Mouse (Mus musculus) kidney, postnatal 0 days (tissue): Measurements from ENCODE around the gene Tex22. TPM values are rescaled to one million over a fixed set of nuclear protein-coding genes. Genes with fewer than 3 reads are reported as not detected.

Source experiments
- ATAC-seq: fragments of 200-750 bp; cut with Nextera tagmentation; replicated peaks from 2 replicates; pipeline ENCODE4 v1.8.0; 2017; ENCODE audit warnings: low read depth, moderate number of reproducible peaks, moderate TSS enrichment, moderate library complexity; ENCODE audit not compliant: low FRiP score
- DNase-seq: peaks from one replicate; pipeline ENCODE4 v3.0.0-alpha.2; 2016; ENCODE audit warnings: low spot score
- H3K27ac ChIP-seq: fragments of 300-500 bp; sonication (generic); 2 replicates; pipeline ENCODE4 v1.5.1; 2014; ENCODE audit warnings: mild to moderate bottlenecking
- H3K27me3 ChIP-seq: fragments of 300-500 bp; sonication (generic); 2 replicates; pipeline ENCODE4 v1.6.1; 2014; ENCODE audit warnings: low read length, mixed read lengths; ENCODE audit not compliant: insufficient read depth
- H3K36me3 ChIP-seq: fragments of 300-500 bp; sonication (generic); 2 replicates; pipeline ENCODE4 v1.6.1; 2014; ENCODE audit warnings: low read length, mixed read lengths; ENCODE audit not compliant: insufficient read depth
- H3K4me1 ChIP-seq: fragments of 300-500 bp; sonication (generic); replicated peaks from 2 replicates; pipeline ENCODE4 v1.6.1; 2014; ENCODE audit warnings: antibody characterized with exemption, low read length, mixed read lengths; ENCODE audit not compliant: insufficient read depth
- H3K4me2 ChIP-seq: fragments of 300-500 bp; sonication (generic); 2 replicates; pipeline ENCODE4 v1.6.1; 2014; ENCODE audit warnings: mild to moderate bottlenecking, low read length, moderate library complexity, mixed read lengths
- H3K4me3 ChIP-seq: fragments of 300-500 bp; sonication (generic); replicated peaks from 2 replicates; pipeline ENCODE4 v1.5.1; 2014; ENCODE audit warnings: low read depth, low read length
- H3K9ac ChIP-seq: fragments of 300-500 bp; sonication (generic); 2 replicates; pipeline ENCODE4 v1.6.1; 2014; ENCODE audit warnings: low read depth, low read length
- H3K9me3 ChIP-seq: fragments of 300-500 bp; sonication (generic); replicated peaks from 2 replicates; pipeline ENCODE4 v1.6.1; 2016; ENCODE audit warnings: low read length, inconsistent platforms, mixed read lengths
- CTCF ChIP-seq: IDR thresholded peaks from 2 replicates; pipeline ENCODE4 v1.5.1; 2016; ENCODE audit warnings: antibody characterized with exemption, low read depth, mild to moderate bottlenecking, moderate library complexity
- WGBS: fragments of 180-500 bp; shearing (Covaris S2); extraction: QIAGEN DNeasy Blood & Tissue Kit; methylation state at CpG from one replicate; pipeline ENCODE4 v1.1.7; 2014; 5-methylcytosine and 5-hydroxymethylcytosine counted together
- polyA plus RNA-seq: library from polyadenylated mRNA; unstranded; fragments of >200 nt; fragmentation: Nextera tagmentation; extraction: Ambion mirVana; gene quantifications from 2 replicates; pipeline ENCODE4 v1.2.1, GENCODE M21; 2015

The Tex22 gene
- polyA plus RNA-seq, 1 experiment from 2014 or later = not detected

DNA sequence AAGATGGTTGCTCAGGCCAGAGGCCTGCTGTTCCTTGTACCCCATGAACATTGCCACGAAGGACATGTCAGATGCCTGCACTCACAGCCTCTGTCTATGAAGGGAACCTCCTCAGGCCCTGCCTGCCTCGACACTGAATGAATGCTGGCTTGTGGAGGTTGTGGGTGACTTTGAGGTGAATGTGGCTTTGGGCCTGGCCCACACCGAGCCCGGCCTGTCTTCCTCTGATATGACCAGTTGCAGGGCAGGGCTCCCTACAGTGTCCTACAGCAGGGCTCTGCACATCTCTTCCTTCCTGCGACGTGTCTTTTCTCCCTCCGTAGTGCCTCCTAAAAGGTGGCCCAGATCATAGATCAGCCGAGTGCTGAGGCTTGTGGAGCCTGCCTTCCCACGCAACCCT lies 43.3 kb upstream of the Tex22 start:
- DNase-seq = no peak
- Histone ChIP-seq H3K36me3 (no peaks in the 10 kb centered on the region), H3K4me3 (no peak overlapping the region), H3K4me2 (no peak overlapping the region), H3K4me1 (peaks cover 24% of the 10 kb centered on the region; the same call in 1 of the 2 replicates), H3K27me3 (no peaks in the 10 kb centered on the region), H3K27ac (no peak overlapping the region), H3K9ac (no peak overlapping the region), H3K9me3 (no peaks in the 10 kb centered on the region)
- no peak for ATAC-seq
- WGBS = 87% methylated on average over 9 of the region's 9 CpGs
- no peak for TF ChIP-seq CTCF

GRCm38 (mm10) chr12:113031441-113031840 lies 42.9 kb upstream of the Tex22 start:
- H3K4me1 ChIP-seq = peaks cover 24% of the 10 kb centered on the region; the same call in 1 of the 2 replicates
- H3K4me2 ChIP-seq = no peak overlapping the region
- H3K9ac ChIP-seq = no peak overlapping the region
- no peaks in the 10 kb centered on the region for H3K9me3 ChIP-seq
- no peaks in the 10 kb centered on the region for H3K36me3 ChIP-seq
- TF ChIP-seq CTCF = no peak
- DNase-seq = no peak
- no peak overlapping the region for H3K4me3 ChIP-seq
- peak overlapping the region; percentile 87; the same call in 1 of the 2 replicates for H3K27ac ChIP-seq
- ATAC-seq = no peak
- no peaks in the 10 kb centered on the region for H3K27me3 ChIP-seq
- WGBS = 79% methylated on average over 6 of the region's 6 CpGs

- H3K27me3 ChIP-seq = no peaks in the 10 kb centered on the region
- 53% methylated on average over 11 of the region's 11 CpGs for WGBS
- 0 out of 2 replicates have a peak overlapping the region, but pooled peaks have one; percentile 13 for H3K9ac ChIP-seq
- TF ChIP-seq CTCF = peak; percentile 22; the same call in 1 of the 2 replicates
- peak overlapping the region; percentile 87 for H3K27ac ChIP-seq
- H3K36me3 ChIP-seq = no peaks in the 10 kb centered on the region
- H3K4me2 ChIP-seq = no peak overlapping the region
- peaks cover 24% of the 10 kb centered on the region; the same call in 1 of the 2 replicates for H3K4me1 ChIP-seq
- H3K9me3 ChIP-seq = no peaks in the 10 kb centered on the region
- DNase-seq (peak; percentile 55), ATAC-seq (peak; percentile 82)
- H3K4me3 ChIP-seq = no peak overlapping the region
Observed at GRCm38 (mm10) chr12:113032296-113033250, 41.7 kb upstream of the Tex22 start.

DNA sequence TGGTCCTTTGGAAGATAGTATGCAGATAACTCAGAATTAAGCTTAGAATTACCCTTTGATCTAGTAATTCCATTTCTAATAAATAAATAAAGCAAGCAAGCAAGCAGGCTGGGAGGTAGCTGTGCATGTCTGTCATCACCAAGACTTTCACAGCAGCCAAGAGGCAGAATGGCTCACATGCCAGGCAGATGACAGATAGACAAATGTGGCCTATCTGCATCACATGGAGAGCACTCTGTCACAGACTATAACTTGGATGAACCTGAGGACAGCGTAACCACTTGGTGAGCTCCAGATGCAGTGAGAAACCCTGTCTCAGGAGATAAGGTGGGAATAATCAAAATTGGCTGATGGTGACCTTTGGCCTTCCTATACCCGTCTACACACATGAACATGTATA lies 39.2 kb upstream of the Tex22 start:
- no peak overlapping the region for H3K4me2 ChIP-seq
- WGBS = 81% methylated on average over 2 of the region's 2 CpGs
- TF ChIP-seq CTCF = no peak
- ATAC-seq = no peak
- no peaks in the 10 kb centered on the region for H3K36me3 ChIP-seq
- no peaks in the 10 kb centered on the region for H3K9me3 ChIP-seq
- no peaks in the 10 kb centered on the region for H3K27me3 ChIP-seq
- no peak overlapping the region for H3K9ac ChIP-seq
- H3K4me3 ChIP-seq = no peak overlapping the region
- DNase-seq = no peak
- H3K27ac ChIP-seq = no peak overlapping the region
- H3K4me1 ChIP-seq = peaks cover 24% of the 10 kb centered on the region; the same call in 1 of the 2 replicates

GRCm38 (mm10) chr12:113036996-113037395 lies 37.3 kb upstream of the Tex22 start:
- H3K4me1 ChIP-seq = peaks cover 18% of the 10 kb centered on the region; the same call in 1 of the 2 replicates
- DNase-seq (no peak), ATAC-seq (no peak)
- WGBS = 80% methylated on average over 4 of the region's 4 CpGs
- no peak overlapping the region for H3K4me3 ChIP-seq
- H3K36me3 ChIP-seq = no peaks in the 10 kb centered on the region
- no peak for TF ChIP-seq CTCF
- H3K9ac ChIP-seq = no peak overlapping the region
- H3K9me3 ChIP-seq = no peaks in the 10 kb centered on the region
- no peaks in the 10 kb centered on the region for H3K27me3 ChIP-seq
- no peak overlapping the region for H3K27ac ChIP-seq
- no peak overlapping the region for H3K4me2 ChIP-seq

GRCm38 (mm10) chr12:113038414-113038813 lies 35.9 kb upstream of the Tex22 start:
- ATAC-seq (no peak), DNase-seq (no peak)
- Histone ChIP-seq H3K4me1 (0 out of 2 replicates have a peak, but pooled peaks cover 5% of the 10 kb centered on the region), H3K27ac (no peak overlapping the region), H3K4me2 (no peak overlapping the region), H3K36me3 (no peaks in the 10 kb centered on the region), H3K27me3 (no peaks in the 10 kb centered on the region), H3K9me3 (no peaks in the 10 kb centered on the region), H3K4me3 (no peak overlapping the region), H3K9ac (no peak overlapping the region)
- TF ChIP-seq CTCF = no peak
- WGBS = 79% methylated on average over 4 of the region's 4 CpGs
